Mouse (Mus musculus) frontal cortex, postnatal 14 days (tissue): ENCODE results near the gene Hmx1.
A peak's percentile ranks its signal among the peaks of the same experiment; 100 is the strongest.

Source experiments
- DNase-seq, 2 experiments: peaks; one replicate each; pipeline ENCODE4 v3.0.0; 2022; ENCODE audit warnings: low spot score in 2 of 2

The Hmx1 gene

GRCm38 (mm10) chr5:35398310-35398910, 9.5 kb downstream of the Hmx1 start:
- DNase-seq: no peak

GRCm38 (mm10) chr5:35399061-35399460, 10.2 kb downstream of the Hmx1 start:
- no peak for DNase-seq

GRCm38 (mm10) chr5:35399704-35400320, 10.9 kb downstream of the Hmx1 start:
- DNase-seq: no peak

DNA sequence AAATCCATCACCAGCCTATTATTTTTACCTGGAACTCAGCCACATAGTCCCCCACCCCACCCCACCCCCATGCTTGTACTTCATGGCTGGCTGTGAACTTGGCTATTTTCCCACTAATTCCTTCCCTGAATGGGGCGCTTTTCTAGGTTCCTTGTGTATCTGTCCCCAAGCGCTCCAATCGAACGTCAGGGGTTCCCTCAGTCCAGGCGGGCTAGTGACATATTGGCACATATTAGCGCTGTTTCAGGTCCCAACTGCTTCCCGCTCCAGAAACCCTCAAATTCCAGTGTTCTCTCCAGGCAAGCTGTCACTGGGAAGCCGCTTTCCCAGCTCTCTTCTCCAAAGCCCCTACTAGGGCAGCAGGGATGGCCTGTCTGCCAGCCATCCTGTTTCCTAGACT, 12.3 kb downstream of the Hmx1 start:
- no peak for DNase-seq

GRCm38 (mm10) chr5:35407411-35407930, 18.6 kb downstream of the Hmx1 start:
- DNase-seq: no peak

GRCm38 (mm10) chr5:35411028-35411427, 22.1 kb downstream of the Hmx1 start:
- DNase-seq: no peak

DNA sequence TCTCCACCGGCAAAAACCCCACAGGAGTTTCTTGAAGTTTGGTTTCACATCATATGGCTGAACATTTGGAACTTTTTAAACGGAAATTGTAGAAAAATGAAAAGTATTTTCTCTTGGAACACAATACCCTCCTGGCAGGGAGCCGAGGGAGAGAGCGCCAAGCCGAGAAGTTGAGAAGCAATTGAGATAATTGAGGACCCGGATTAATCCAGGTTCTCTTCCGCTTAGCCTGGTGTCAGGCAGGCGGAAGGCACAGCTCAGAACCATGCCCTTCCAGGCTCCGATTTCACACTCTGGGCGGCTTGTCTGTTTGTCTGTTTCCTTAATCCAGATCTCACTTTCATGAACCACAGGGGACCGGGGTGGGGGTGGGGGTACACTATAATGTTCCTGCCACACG, 23.9 kb downstream of the Hmx1 start:
- DNase-seq: no peak

GRCm38 (mm10) chr5:35417707-35418106, 28.8 kb downstream of the Hmx1 start:
- no peak for DNase-seq

DNA sequence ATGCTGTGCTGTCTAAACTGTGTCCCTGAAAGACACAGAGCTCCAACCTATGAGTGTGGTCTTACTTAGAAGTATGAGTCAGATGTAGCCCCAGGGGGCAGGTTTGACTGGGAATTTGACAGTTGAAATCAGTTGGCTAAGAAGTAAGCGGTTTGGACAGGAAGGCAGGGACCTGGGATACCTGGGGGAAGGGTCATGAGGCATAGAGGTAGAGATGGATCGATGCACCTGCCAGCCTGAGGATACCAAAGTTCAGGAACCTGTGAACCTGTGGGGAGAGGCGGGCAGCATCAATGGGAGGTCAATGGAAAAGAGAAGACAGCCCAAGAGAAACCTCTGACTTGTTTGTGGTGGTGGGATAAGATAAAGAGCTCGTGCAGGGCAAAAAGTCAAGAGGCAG, 32.7 kb downstream of the Hmx1 start:
- no peak for DNase-seq

DNA sequence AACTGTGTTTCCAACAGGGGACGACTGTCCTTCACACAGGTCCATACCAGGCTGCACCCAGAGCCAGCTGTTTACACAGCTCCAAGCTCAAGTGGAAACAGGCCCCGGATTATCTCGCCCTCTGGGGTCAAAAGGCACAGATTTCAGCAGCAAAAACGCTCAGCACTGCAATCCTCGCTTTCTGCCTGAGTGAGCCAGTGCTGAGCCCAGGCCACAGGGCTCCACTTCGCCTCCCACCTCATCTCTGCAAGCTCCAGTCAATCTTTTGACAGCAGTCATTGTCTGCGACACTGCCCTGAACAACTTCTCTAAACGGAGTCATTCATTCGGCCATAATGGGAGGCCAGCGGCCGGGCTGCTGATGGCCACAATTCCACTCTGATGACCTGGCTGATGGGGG, 36.3 kb downstream of the Hmx1 start:
- no peak for DNase-seq

DNA sequence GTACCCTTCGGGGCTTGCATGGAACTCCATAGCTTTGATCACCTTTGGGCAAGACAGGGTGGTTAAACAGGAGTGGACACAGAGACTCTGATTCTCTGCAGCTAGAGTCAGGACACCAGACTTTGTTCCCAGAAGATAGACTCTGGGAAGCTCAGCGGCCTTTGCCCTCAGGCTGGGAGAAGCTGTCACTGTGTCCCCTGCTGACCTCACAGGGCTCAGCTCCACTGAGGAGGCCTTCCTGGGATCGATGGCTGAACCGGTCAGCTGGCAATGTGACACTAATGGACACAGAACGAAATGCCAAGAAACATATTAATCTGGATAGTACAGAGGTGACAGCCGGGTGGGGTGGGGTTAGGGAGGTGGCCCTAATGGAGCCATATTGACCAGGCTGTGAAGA, 39.0 kb downstream of the Hmx1 start:
- DNase-seq: no peak

- DNase-seq: no peak
These were observed 39.5 kb downstream of the Hmx1 start for GRCm38 (mm10) chr5:35428421-35428820.

GRCm38 (mm10) chr5:35432098-35432497, 43.2 kb downstream of the Hmx1 start:
- DNase-seq: no peak

DNA sequence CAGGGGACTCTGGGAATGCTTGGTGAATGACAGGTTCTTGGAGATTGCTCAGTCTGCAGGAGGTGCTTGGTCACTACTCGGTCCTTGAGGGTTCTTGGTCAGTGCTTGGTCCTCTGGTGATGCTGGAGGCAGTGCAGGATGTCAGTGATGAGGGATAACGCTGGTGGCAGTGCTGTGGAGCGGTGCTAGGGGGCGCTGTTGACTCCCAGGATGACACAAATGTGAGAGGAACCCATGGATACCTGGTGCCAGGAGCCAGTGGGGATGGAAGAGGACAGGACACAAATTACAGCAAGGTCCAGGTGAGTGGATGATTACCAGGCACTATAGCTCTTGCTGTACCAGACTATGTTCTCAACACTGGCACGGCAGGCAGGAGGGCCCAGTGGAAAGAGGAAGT, 45.1 kb downstream of the Hmx1 start:
- no peak for DNase-seq

DNA sequence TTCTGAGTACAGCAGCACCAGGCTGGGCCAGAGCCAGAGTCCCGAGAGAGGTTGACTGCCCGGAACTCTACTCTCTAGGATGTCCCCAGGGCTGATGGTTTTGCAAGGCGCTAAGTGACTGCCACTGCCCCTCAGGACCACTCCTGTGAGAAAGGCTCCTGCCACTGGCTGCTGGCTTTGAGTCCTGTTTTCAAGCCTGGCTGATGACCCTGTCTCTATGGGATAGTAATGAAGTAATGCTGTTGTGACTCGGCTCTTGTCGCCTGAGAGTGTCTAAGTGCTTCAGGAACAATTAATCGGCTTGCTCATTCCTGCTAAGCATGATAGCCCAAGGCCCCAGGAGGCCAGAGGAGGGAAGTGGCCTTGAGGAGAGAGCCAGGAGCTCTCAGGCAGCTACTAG, 45.8 kb downstream of the Hmx1 start:
- DNase-seq: no peak

DNA sequence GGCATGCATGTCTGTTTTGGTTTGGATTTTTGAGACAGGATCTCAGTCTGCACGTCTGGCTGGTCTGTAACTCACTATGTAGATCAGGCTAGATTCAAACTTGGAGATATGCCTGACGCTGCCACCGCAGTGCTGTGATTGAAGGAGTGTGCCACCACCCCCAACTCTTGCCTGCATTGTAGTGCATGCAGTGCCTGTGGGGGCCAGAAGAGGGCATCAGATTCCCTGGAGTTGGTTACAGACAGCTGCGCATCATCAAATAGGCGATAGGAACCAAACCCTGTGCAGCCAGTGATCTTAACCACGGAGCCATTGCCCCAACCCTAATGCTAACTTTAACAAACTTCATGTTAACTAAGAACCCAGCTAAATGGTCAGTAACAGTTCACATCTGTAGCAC, 49.9 kb downstream of the Hmx1 start:
- no peak for DNase-seq

- no peak for DNase-seq
These were observed 51.6 kb downstream of the Hmx1 start for GRCm38 (mm10) chr5:35440459-35440858.

- DNase-seq: no peak
These were observed 52.5 kb downstream of the Hmx1 start for GRCm38 (mm10) chr5:35441411-35441810.

GRCm38 (mm10) chr5:35444731-35445130, 55.8 kb downstream of the Hmx1 start:
- DNase-seq: no peak

GRCm38 (mm10) chr5:35447656-35448443, 58.9 kb downstream of the Hmx1 start:
- DNase-seq: peak; percentile 61 to 67
